ENCODE assay signal across 9 mouse cellular contexts in the genomic region with DNA sequence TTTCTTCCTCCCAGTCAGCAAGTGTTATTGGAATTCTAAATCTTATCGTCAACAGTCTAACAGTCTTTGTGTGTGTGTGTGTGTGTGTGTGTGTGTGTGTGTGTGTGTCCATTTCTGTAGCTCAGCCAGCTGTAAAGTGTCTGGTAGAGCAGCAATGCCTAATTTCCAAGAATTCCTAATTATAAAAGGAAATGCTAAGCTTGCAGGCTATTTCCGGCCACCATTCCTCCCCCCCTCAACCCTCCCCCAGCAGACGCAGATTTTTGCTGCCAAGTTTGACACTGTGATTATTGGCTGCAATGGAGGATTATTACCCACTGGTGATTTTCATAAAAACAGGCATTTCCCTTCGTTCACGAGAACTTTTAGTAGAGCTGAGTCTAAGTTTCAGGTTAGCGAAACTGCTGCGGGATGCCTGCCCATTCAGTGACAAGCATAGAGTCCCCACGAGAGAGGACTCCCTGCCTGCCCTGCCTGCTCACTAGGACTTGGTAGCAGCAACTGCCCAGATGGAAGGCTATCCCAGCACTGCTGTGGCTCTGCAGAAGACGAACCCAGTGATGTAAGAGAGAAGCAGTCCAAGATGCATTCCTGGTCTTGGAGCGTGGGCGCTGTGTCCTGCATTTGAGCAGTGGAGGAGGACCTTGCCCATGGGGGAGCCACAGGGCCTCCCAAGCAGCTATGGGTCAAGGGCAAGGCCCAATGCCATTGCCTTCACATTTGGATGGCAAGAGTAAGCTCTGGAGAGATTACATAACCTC. TPM values are rescaled to one million over a fixed set of nuclear protein-coding genes. Genes with fewer than 3 reads are reported as not detected.
A peak's percentile ranks its signal among the peaks of the same experiment; 100 is the strongest.
DNase-seq lines count a peak whose midpoint lies in the region; ATAC-seq and TF ChIP-seq lines count a peak whose summit lies in the region.
"Had no signal": no experiment of that assay in that cellular context is flagged by ENCODE, and none has a peak within 500 bp of the region (broad histone marks: within the 10 kb centered on the region; RNA-seq: fewer than 3 reads in every experiment).

No protein-coding gene starts in this region.

- H3K4me3 ChIP-seq in layer of hippocampus, adult 2 months: no peak overlapping the region
- H3K4me3 ChIP-seq in embryonic facial prominence, embryonic 10.5 days: no peak overlapping the region
- no peak overlapping the region for H3K4me3 ChIP-seq in intestine, embryonic 15.5 days (replicated peaks)

- H3K27ac ChIP-seq in layer of hippocampus, adult 2 months: peak overlapping the region; percentile 74
- 0 out of 2 replicates have a peak overlapping the region, but pooled peaks have one; percentile 26 for H3K27ac ChIP-seq in embryonic facial prominence, embryonic 10.5 days (replicated peaks)
- 0 out of 2 replicates have a peak overlapping the region, but pooled peaks have one; percentile 40 for H3K27ac ChIP-seq in intestine, embryonic 15.5 days

- no peaks in the 10 kb centered on the region for H3K36me3 ChIP-seq in embryonic facial prominence, embryonic 10.5 days (replicated peaks)
- H3K36me3 ChIP-seq in intestine, embryonic 15.5 days: peaks cover 6% of the 10 kb centered on the region; the same call in 1 of the 2 replicates

- 78% methylated on average over 11 of the region's 11 CpGs for WGBS in embryonic facial prominence, embryonic 10.5 days
- 66% methylated on average over 11 of the region's 11 CpGs for WGBS in intestine, embryonic 15.5 days

- TF ChIP-seq CTCF in layer of hippocampus, adult 2 months (conservative IDR thresholded peaks at IDR 0.05): no peak

- no peaks in the 10 kb centered on the region for H3K27me3 ChIP-seq in embryonic facial prominence, embryonic 10.5 days (replicated peaks; ENCODE audit: low read depth, poor library complexity, severe bottlenecking)
- no peaks in the 10 kb centered on the region for H3K27me3 ChIP-seq in intestine, embryonic 15.5 days (replicated peaks)

- H3K9me3 ChIP-seq in embryonic facial prominence, embryonic 10.5 days: no peaks in the 10 kb centered on the region
- H3K9me3 ChIP-seq in intestine, embryonic 15.5 days: no peaks in the 10 kb centered on the region

- no peak for DNase-seq in layer of hippocampus, adult 2 months (ENCODE audit: low spot score in 2 of 2)
- DNase-seq in layer of hippocampus, postnatal 10 days (ENCODE audit: low spot score in 2 of 2): no peak
- DNase-seq in embryonic facial prominence, embryonic 10.5 days (ENCODE audit: low spot score): no peak
- peak; percentile 14 for DNase-seq in lung, postnatal 14 days
- no peak for DNase-seq in right cerebral cortex, adult 2 months (ENCODE audit: low spot score in 2 of 2)
- no peak for DNase-seq in thymus, postnatal 36 days
- DNase-seq in right cerebral cortex, postnatal 10 days (ENCODE audit: low spot score in 2 of 2): no peak
- DNase-seq: cerebellum, adult 11 months had no signal

- H3K4me2 ChIP-seq in intestine, embryonic 15.5 days (replicated peaks): no peak overlapping the region

- no peak overlapping the region for H3K9ac ChIP-seq in intestine, embryonic 15.5 days

- peaks cover 11% of the 10 kb centered on the region for H3K4me1 ChIP-seq in embryonic facial prominence, embryonic 10.5 days
- H3K4me1 ChIP-seq in intestine, embryonic 15.5 days (replicated peaks): no peaks in the 10 kb centered on the region

- no peak for ATAC-seq in intestine, embryonic 15.5 days

RNA-seq across cellular contexts. Expression of gene Tmem156, which starts 52.9 kb away (rescaled TPM):
- total RNA-seq in layer of hippocampus, adult 2 months (2021): under 1 TPM; 0.39 to 0.44 TPM
- total RNA-seq in layer of hippocampus, postnatal 10 days (2021): under 1 TPM; 0.38 to 0.55 TPM
- 0.16 TPM in 1 of 2 replicates, not detected in the other for polyA plus RNA-seq in embryonic facial prominence, embryonic 10.5 days (2016; fragmentation: Nextera tagmentation; extraction: Ambion mirVana)
- 1.2 and 1.6 TPM in 2 replicates for polyA plus RNA-seq in intestine, embryonic 15.5 days (2015; fragmentation: Nextera tagmentation; extraction: Ambion mirVana)
